Comparison of ENCODE assay signal across 13 mouse cellular contexts in genomic region chr3:101387849-101388248, GRCm38 (mm10). TPM values are rescaled to one million over a fixed set of nuclear protein-coding genes. Genes with fewer than 3 reads are reported as not detected.
A peak's percentile ranks its signal among the peaks of the same experiment; 100 is the strongest.
DNase-seq lines count a peak whose midpoint lies in the region; ATAC-seq lines count a peak whose summit lies in the region.
"Had no signal": no experiment of that assay in that cellular context is flagged by ENCODE, and none has a peak within 500 bp of the region (broad histone marks: within the 10 kb centered on the region; RNA-seq: fewer than 3 reads in every experiment).

No protein-coding gene starts in this region.

- DNase-seq in embryo, embryonic 9.5 days (ENCODE audit: extremely low spot score): peak; percentile 54
- DNase-seq in embryo, embryonic 10 days (ENCODE audit: low spot score): no peak
- no peak for DNase-seq in hindbrain, embryonic 11.5 days (ENCODE audit: low spot score)
- no peak for DNase-seq in embryonic facial prominence, embryonic 14.5 days (ENCODE audit: low spot score)
- no peak for DNase-seq in kidney, postnatal 10 days
- DNase-seq: adrenal gland, adult 8-10 months; kidney, postnatal 4 days; lung, adult 18-20 months had no signal

- no peak overlapping the region for H3K27ac ChIP-seq in hindbrain, embryonic 12.5 days
- H3K27ac ChIP-seq in hindbrain, embryonic 11.5 days (ENCODE audit: low read depth, low read length): no peak overlapping the region
- H3K27ac ChIP-seq in embryonic facial prominence, embryonic 14.5 days (replicated peaks; ENCODE audit: low read depth, low read length): 0 out of 2 replicates have a peak overlapping the region, but pooled peaks have one; percentile 30
- H3K27ac ChIP-seq in midbrain, embryonic 16.5 days (ENCODE audit: low read length): no peak overlapping the region

- H3K27me3 ChIP-seq in hindbrain, embryonic 12.5 days: no peaks in the 10 kb centered on the region
- no peaks in the 10 kb centered on the region for H3K27me3 ChIP-seq in hindbrain, embryonic 11.5 days (ENCODE audit: control insufficient read depth, insufficient read depth, low read length)
- H3K27me3 ChIP-seq in embryonic facial prominence, embryonic 14.5 days (replicated peaks; ENCODE audit: control insufficient read depth, insufficient read depth, low read length): no peaks in the 10 kb centered on the region
- no peaks in the 10 kb centered on the region for H3K27me3 ChIP-seq in midbrain, embryonic 16.5 days (ENCODE audit: control insufficient read depth, insufficient read depth, low read depth, low read length)
- H3K27me3 ChIP-seq: Patski had no signal

- H3K9me3 ChIP-seq in hindbrain, embryonic 12.5 days (replicated peaks): no peaks in the 10 kb centered on the region
- no peaks in the 10 kb centered on the region for H3K9me3 ChIP-seq in hindbrain, embryonic 11.5 days (ENCODE audit: control insufficient read depth, low read length)
- no peaks in the 10 kb centered on the region for H3K9me3 ChIP-seq in embryonic facial prominence, embryonic 14.5 days (ENCODE audit: control insufficient read depth, low read length)
- no peaks in the 10 kb centered on the region for H3K9me3 ChIP-seq in midbrain, embryonic 16.5 days (replicated peaks; ENCODE audit: control insufficient read depth, low read length, poor library complexity, severe bottlenecking)

- WGBS in hindbrain, embryonic 12.5 days: 6% methylated on average over 8 of the region's 10 CpGs
- 14% methylated on average over 4 of the region's 10 CpGs for whole genome bisulfite sequencing in hindbrain, embryonic 11.5 days
- 12% methylated on average over 6 of the region's 10 CpGs for WGBS in embryonic facial prominence, embryonic 14.5 days
- 10% methylated on average over 10 of the region's 10 CpGs for WGBS in midbrain, embryonic 16.5 days

- no peak overlapping the region for H3K9ac ChIP-seq in hindbrain, embryonic 12.5 days
- H3K9ac ChIP-seq in hindbrain, embryonic 11.5 days (ENCODE audit: low read depth, low read length): no peak overlapping the region
- no peak overlapping the region for H3K9ac ChIP-seq in embryonic facial prominence, embryonic 14.5 days (ENCODE audit: low read depth, low read length)
- H3K9ac ChIP-seq in midbrain, embryonic 16.5 days (ENCODE audit: low read depth, low read length): 0 out of 2 replicates have a peak overlapping the region, but pooled peaks have one; percentile 10

- 0 out of 2 replicates have a peak overlapping the region, but pooled peaks have one; percentile 11 for H3K4me2 ChIP-seq in hindbrain, embryonic 12.5 days (replicated peaks)
- no peak overlapping the region for H3K4me2 ChIP-seq in hindbrain, embryonic 11.5 days (replicated peaks; ENCODE audit: low read depth, low read length)
- peak overlapping the region; percentile 16; the same call in 1 of the 2 replicates for H3K4me2 ChIP-seq in embryonic facial prominence, embryonic 14.5 days (ENCODE audit: low read depth, low read length)
- H3K4me2 ChIP-seq in midbrain, embryonic 16.5 days (ENCODE audit: low read length): peak overlapping the region; percentile 23; the same call in 1 of the 2 replicates

- H3K4me3 ChIP-seq in hindbrain, embryonic 12.5 days: no peak overlapping the region
- no peak overlapping the region for H3K4me3 ChIP-seq in hindbrain, embryonic 11.5 days (ENCODE audit: low read depth, low read length)
- no peak overlapping the region for H3K4me3 ChIP-seq in embryonic facial prominence, embryonic 14.5 days (ENCODE audit: low read depth, low read length)
- no peak overlapping the region for H3K4me3 ChIP-seq in midbrain, embryonic 16.5 days (ENCODE audit: low read depth, low read length)

- no peak for ATAC-seq in hindbrain, embryonic 12.5 days (ENCODE audit: low FRiP score)
- no peak for ATAC-seq in hindbrain, embryonic 11.5 days (ENCODE audit: low FRiP score)
- ATAC-seq in embryonic facial prominence, embryonic 14.5 days (ENCODE audit: low read depth): no peak
- ATAC-seq in midbrain, embryonic 16.5 days: no peak
- ATAC-seq in megakaryocyte progenitor cell, adult 5-6 weeks (replicated peaks; ENCODE audit: poor library complexity): no peak
- ATAC-seq: inflammation-experienced regulatory T-cells, adult 6 months; Patski had no signal

- H3K36me3 ChIP-seq in hindbrain, embryonic 12.5 days: no peaks in the 10 kb centered on the region
- no peaks in the 10 kb centered on the region for H3K36me3 ChIP-seq in hindbrain, embryonic 11.5 days (ENCODE audit: control insufficient read depth, insufficient read depth, low read length)
- no peaks in the 10 kb centered on the region for H3K36me3 ChIP-seq in embryonic facial prominence, embryonic 14.5 days (ENCODE audit: control insufficient read depth, insufficient read depth, low read length)
- H3K36me3 ChIP-seq in midbrain, embryonic 16.5 days (ENCODE audit: control insufficient read depth, insufficient read depth, low read length): no peaks in the 10 kb centered on the region

- H3K4me1 ChIP-seq in hindbrain, embryonic 12.5 days: peaks cover 58% of the 10 kb centered on the region
- peaks cover 7% of the 10 kb centered on the region for H3K4me1 ChIP-seq in hindbrain, embryonic 11.5 days (replicated peaks; ENCODE audit: control insufficient read depth, insufficient read depth, low read length)
- H3K4me1 ChIP-seq in embryonic facial prominence, embryonic 14.5 days (ENCODE audit: control insufficient read depth, insufficient read depth, low read length): peaks cover 65% of the 10 kb centered on the region
- H3K4me1 ChIP-seq in midbrain, embryonic 16.5 days (ENCODE audit: control insufficient read depth, insufficient read depth, low read length): peaks cover 57% of the 10 kb centered on the region

RNA-seq across cellular contexts. Expression of gene Igsf3, which starts 11.0 kb away (rescaled TPM):
- polyA plus RNA-seq in hindbrain, embryonic 12.5 days (2016; fragmentation: Nextera tagmentation; extraction: Ambion mirVana): 61.9 and 66.4 TPM in 2 replicates
- 23.8 and 27.6 TPM in 2 replicates for polyA plus RNA-seq in hindbrain, embryonic 11.5 days (2014; fragmentation: Nextera tagmentation; extraction: Ambion mirVana)
- polyA plus RNA-seq in embryonic facial prominence, embryonic 14.5 days (2014; fragmentation: Nextera tagmentation; extraction: Ambion mirVana): 37.0 and 40.6 TPM in 2 replicates
- 93.6 and 100 TPM in 2 replicates for polyA plus RNA-seq in midbrain, embryonic 16.5 days (2015; fragmentation: Nextera tagmentation; extraction: Ambion mirVana)
- total RNA-seq in megakaryocyte progenitor cell, adult 5-6 weeks (2015): 0.68 and 1.1 TPM in 2 replicates
- total RNA-seq in megakaryocyte progenitor cell, adult 5-6 weeks (2017): 1.1 and 1.3 TPM in 2 replicates
